Mouse (Mus musculus): ENCODE measurements around the gene Gm9837. TPM values are rescaled to one million over a fixed set of nuclear protein-coding genes. Genes with fewer than 3 reads are reported as not detected.

The Gm9837 gene
- total and polyA plus RNA-seq, 3 experiments: not detected

DNA sequence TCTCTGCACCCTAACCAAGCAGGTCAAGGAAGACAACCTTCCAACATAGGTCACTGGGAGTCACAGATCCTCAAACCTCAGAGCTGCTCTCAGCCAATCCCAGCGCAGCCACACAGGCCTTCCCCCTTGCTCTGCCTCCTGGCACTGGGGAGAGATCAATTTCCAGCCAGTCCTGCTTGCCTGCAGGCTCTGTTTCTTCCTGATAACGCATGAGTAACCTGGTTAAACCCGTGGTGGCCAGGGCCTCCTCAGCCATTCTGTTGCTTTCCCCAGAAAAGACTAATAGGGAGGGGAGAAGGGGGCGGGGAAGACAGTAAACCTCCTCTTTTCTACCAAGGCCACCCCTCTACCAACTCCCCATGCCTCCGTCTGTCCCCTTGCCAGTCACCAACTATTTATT, 8.6 kb downstream of the Gm9837 start:
- H3K36me3 ChIP-seq (ENCODE audit: control insufficient read depth, insufficient read depth, low read length): no peaks in the 10 kb centered on the region
- H3K79me2 ChIP-seq (replicated peaks; ENCODE audit: control insufficient read depth, insufficient read depth, low read length): no peaks in the 10 kb centered on the region
- intact Hi-C loops (cut with DNase I): no loop called here
- H3K9ac ChIP-seq (ENCODE audit: low read depth, low read length): no peak overlapping the region
- 62% methylated on average over 5 of the region's 5 CpGs for WGBS
- H3K4me3 ChIP-seq: no peak overlapping the region
- no peak overlapping the region for H3K27ac ChIP-seq
- 0 out of 2 replicates have a peak, but pooled peaks cover 2% of the 10 kb centered on the region for H3K27me3 ChIP-seq (ENCODE audit: control insufficient read depth, insufficient read depth, low read length)
- DNase-seq: no peak
- TF ChIP-seq EP300 (IDR thresholded peaks at IDR 0.05; ENCODE audit: insufficient read depth, low read depth, low read length) (no peak), POLR2A (IDR thresholded peaks at IDR 0.05; ENCODE audit: insufficient read depth, low read depth, low read length) (no peak), CTCF (IDR thresholded peaks at IDR 0.05) (no peak)
- peaks cover 1% of the 10 kb centered on the region; the same call in 1 of the 2 replicates for H3K4me1 ChIP-seq (ENCODE audit: control insufficient read depth, insufficient read depth, low read length)

GRCm38 (mm10) chr11:53460192-53460591, 10.1 kb downstream of the Gm9837 start:
- H3K9ac ChIP-seq (ENCODE audit: low read depth, low read length): no peak overlapping the region
- H3K36me3 ChIP-seq (ENCODE audit: control insufficient read depth, insufficient read depth, low read length): no peaks in the 10 kb centered on the region
- no peak overlapping the region for H3K4me3 ChIP-seq
- WGBS: 60% methylated on average over 3 of the region's 3 CpGs
- H3K27me3 ChIP-seq (ENCODE audit: control insufficient read depth, insufficient read depth, low read length): 0 out of 2 replicates have a peak, but pooled peaks cover 2% of the 10 kb centered on the region
- no peaks in the 10 kb centered on the region for H3K79me2 ChIP-seq (replicated peaks; ENCODE audit: control insufficient read depth, insufficient read depth, low read length)
- TF ChIP-seq EP300 (IDR thresholded peaks at IDR 0.05; ENCODE audit: insufficient read depth, low read depth, low read length) (no peak), POLR2A (IDR thresholded peaks at IDR 0.05; ENCODE audit: insufficient read depth, low read depth, low read length) (no peak)
- no peak for DNase-seq
- no peak overlapping the region for H3K27ac ChIP-seq
- peaks cover 2% of the 10 kb centered on the region for H3K4me1 ChIP-seq (ENCODE audit: control insufficient read depth, insufficient read depth, low read length)
- intact Hi-C loops (cut with DNase I): no loop called here

GRCm38 (mm10) chr11:53458996-53459395, 11.3 kb downstream of the Gm9837 start:
- TF ChIP-seq POLR2A (IDR thresholded peaks at IDR 0.05; ENCODE audit: insufficient read depth, low read depth, low read length) (no peak), CTCF (IDR thresholded peaks at IDR 0.05) (no peak), EP300 (IDR thresholded peaks at IDR 0.05; ENCODE audit: insufficient read depth, low read depth, low read length) (no peak)
- 71% methylated on average over 3 of the region's 3 CpGs for WGBS
- intact Hi-C loops (cut with DNase I): no loop called here
- no peaks in the 10 kb centered on the region for H3K79me2 ChIP-seq (replicated peaks; ENCODE audit: control insufficient read depth, insufficient read depth, low read length)
- 0 out of 2 replicates have a peak, but pooled peaks cover 2% of the 10 kb centered on the region for H3K27me3 ChIP-seq (ENCODE audit: control insufficient read depth, insufficient read depth, low read length)
- no peak for DNase-seq
- no peak overlapping the region for H3K27ac ChIP-seq
- H3K4me1 ChIP-seq (ENCODE audit: control insufficient read depth, insufficient read depth, low read length): peaks cover 2% of the 10 kb centered on the region
- no peaks in the 10 kb centered on the region for H3K36me3 ChIP-seq (ENCODE audit: control insufficient read depth, insufficient read depth, low read length)
- no peak overlapping the region for H3K9ac ChIP-seq (ENCODE audit: low read depth, low read length)
- no peak overlapping the region for H3K4me3 ChIP-seq

DNA sequence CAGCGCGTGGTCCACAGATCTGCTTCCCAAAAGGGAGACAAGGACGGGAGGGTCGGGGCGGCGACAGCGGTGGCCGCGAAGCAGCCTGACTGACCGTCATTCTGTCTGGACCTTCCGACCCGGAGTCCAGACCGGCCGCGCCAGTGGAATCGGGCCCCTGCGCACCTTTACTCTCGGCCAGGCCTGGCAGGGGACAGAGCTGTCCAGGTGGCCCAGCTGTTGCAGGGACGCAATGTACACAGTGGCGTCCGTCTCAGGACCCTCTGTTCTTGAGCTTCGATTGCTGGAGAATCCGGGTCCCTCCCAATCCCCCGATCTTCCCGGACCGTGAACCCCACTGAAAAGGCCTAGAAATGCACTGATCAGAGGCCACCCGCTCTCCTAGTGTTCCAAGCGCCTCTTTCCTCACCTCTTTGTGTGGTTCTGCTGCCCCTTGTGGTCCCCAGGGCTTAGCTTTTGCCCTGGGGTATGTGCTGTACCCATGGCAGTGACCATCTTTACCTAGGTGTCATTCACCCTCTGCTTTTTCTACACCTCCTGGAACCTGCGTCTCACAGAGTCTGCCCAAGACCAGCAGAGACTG, 12.8 kb downstream of the Gm9837 start:
- peaks cover 2% of the 10 kb centered on the region for H3K4me1 ChIP-seq (ENCODE audit: control insufficient read depth, insufficient read depth, low read length)
- no peaks in the 10 kb centered on the region for H3K79me2 ChIP-seq (replicated peaks; ENCODE audit: control insufficient read depth, insufficient read depth, low read length)
- intact Hi-C loops (cut with DNase I): no loop called here
- no peaks in the 10 kb centered on the region for H3K36me3 ChIP-seq (ENCODE audit: control insufficient read depth, insufficient read depth, low read length)
- no peak for DNase-seq
- peak; percentile 33 for TF ChIP-seq CTCF (IDR thresholded peaks at IDR 0.05)
- TF ChIP-seq EP300 (IDR thresholded peaks at IDR 0.05; ENCODE audit: insufficient read depth, low read depth, low read length): no peak
- H3K9ac ChIP-seq (ENCODE audit: low read depth, low read length): peak overlapping the region; percentile 76
- peak overlapping the region; percentile 58 for H3K4me3 ChIP-seq
- no peaks in the 10 kb centered on the region for H3K27me3 ChIP-seq (ENCODE audit: control insufficient read depth, insufficient read depth, low read length)
- H3K27ac ChIP-seq: peak overlapping the region; percentile 17
- 18% methylated on average over 29 of the region's 29 CpGs for WGBS

DNA sequence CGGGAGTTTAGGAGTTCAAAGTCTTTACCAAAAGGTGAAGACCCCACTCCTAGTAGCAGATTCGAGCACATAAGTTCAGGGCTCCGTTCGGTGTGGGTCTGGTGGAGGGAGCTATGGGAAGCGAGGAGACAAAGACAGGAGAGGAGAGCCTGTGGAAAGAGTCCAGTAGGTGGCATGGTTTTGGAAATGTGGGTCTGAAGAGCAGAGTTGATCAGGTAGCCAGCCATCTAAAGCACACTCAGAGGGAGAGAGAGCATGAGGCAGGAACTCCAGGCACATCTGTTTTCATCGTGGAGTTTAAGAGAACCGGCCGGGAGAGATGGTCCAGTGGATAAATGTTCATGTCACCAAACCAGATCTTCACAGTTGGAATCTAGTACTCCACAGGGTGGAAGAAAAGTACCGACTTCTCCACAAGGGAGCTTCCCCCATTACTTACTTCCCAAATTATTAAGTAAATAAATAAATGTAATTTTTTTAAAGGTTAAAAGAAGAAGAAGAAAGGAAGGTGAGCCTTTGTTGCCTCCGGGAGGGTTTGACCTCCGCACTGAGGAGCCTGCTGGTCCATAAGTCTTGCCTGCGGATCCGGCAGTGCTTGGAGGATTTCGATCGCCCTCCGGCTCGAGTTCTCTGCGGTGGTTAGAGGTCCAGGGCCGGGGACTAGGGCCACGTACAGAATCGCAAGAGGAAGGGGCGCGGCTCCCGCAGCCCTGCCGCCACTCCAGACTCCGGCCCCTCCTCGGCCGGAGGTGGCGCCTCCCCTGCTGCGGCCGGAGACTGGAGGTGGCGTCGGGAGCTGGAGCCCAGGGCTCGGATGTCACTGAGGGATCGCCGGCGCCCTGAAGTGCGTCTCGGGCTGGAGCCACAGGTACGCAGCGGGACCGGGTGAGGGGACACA, 13.6 kb downstream of the Gm9837 start, which contains the start of the genes Gm10447 and Shroom1:
TSS of gene Gm10447 (minus strand) at position 637 of the 898 bp plus-strand sequence.
TSS of gene Shroom1 (plus strand) at position 732 of the 898 bp plus-strand sequence.
- TF ChIP-seq CTCF (IDR thresholded peaks at IDR 0.05) (peak; percentile 70), POLR2A (IDR thresholded peaks at IDR 0.05; ENCODE audit: insufficient read depth, low read depth, low read length) (peak; percentile 32), EP300 (IDR thresholded peaks at IDR 0.05; ENCODE audit: insufficient read depth, low read depth, low read length) (no peak)
- H3K4me1 ChIP-seq (ENCODE audit: control insufficient read depth, insufficient read depth, low read length): peaks cover 2% of the 10 kb centered on the region

GRCm38 (mm10) chr11:53453031-53453430, 17.2 kb downstream of the Gm9837 start:
- 79% methylated on average over 5 of the region's 5 CpGs for WGBS
- intact Hi-C loops (cut with DNase I): no loop called here
- H3K4me1 ChIP-seq (ENCODE audit: control insufficient read depth, insufficient read depth, low read length): peaks cover 6% of the 10 kb centered on the region
- no peak overlapping the region for H3K27ac ChIP-seq
- TF ChIP-seq POLR2A (IDR thresholded peaks at IDR 0.05; ENCODE audit: insufficient read depth, low read depth, low read length) (no peak), CTCF (IDR thresholded peaks at IDR 0.05) (no peak), EP300 (IDR thresholded peaks at IDR 0.05; ENCODE audit: insufficient read depth, low read depth, low read length) (no peak)
- no peaks in the 10 kb centered on the region for H3K36me3 ChIP-seq (ENCODE audit: control insufficient read depth, insufficient read depth, low read length)
- no peak for DNase-seq
- no peaks in the 10 kb centered on the region for H3K27me3 ChIP-seq (ENCODE audit: control insufficient read depth, insufficient read depth, low read length)
- H3K4me3 ChIP-seq: no peak overlapping the region
- H3K9ac ChIP-seq (ENCODE audit: low read depth, low read length): no peak overlapping the region
- no peaks in the 10 kb centered on the region for H3K79me2 ChIP-seq (replicated peaks; ENCODE audit: control insufficient read depth, insufficient read depth, low read length)

More for the DNA sequence above, 13.6 kb downstream of the Gm9837 start, which contains the start of the genes Gm10447 and Shroom1:
- no peaks in the 10 kb centered on the region for H3K27me3 ChIP-seq (ENCODE audit: control insufficient read depth, insufficient read depth, low read length)
- 4% methylated on average over 42 of the region's 42 CpGs for whole genome bisulfite sequencing
- intact Hi-C loops (cut with DNase I): no loop called here
- peak; percentile 76 to 78 for DNase-seq
- H3K27ac ChIP-seq: peak within 1 kb of the TSS; percentile 54
- H3K4me3 ChIP-seq: peak within 1 kb of the TSS; percentile 58
- no peaks in the 10 kb centered on the region for H3K79me2 ChIP-seq (replicated peaks; ENCODE audit: control insufficient read depth, insufficient read depth, low read length)
- H3K36me3 ChIP-seq (ENCODE audit: control insufficient read depth, insufficient read depth, low read length): no peaks in the 10 kb centered on the region
- peak within 1 kb of the TSS; percentile 76 for H3K9ac ChIP-seq (ENCODE audit: low read depth, low read length)
